Mouse (Mus musculus): ENCODE data around the gene Gm20388. TPM values are rescaled to one million over a fixed set of nuclear protein-coding genes. Genes with fewer than 3 reads are reported as not detected.
"Not testable (repeated sequence)": the region's sequence is repeated elsewhere in the genome, so short reads cannot be mapped to it uniquely, and the experiment has no call there.

The Gm20388 gene
- total RNA-seq, 2 experiments from 2014 or later, result 4.4 to 7.8 TPM

DNA sequence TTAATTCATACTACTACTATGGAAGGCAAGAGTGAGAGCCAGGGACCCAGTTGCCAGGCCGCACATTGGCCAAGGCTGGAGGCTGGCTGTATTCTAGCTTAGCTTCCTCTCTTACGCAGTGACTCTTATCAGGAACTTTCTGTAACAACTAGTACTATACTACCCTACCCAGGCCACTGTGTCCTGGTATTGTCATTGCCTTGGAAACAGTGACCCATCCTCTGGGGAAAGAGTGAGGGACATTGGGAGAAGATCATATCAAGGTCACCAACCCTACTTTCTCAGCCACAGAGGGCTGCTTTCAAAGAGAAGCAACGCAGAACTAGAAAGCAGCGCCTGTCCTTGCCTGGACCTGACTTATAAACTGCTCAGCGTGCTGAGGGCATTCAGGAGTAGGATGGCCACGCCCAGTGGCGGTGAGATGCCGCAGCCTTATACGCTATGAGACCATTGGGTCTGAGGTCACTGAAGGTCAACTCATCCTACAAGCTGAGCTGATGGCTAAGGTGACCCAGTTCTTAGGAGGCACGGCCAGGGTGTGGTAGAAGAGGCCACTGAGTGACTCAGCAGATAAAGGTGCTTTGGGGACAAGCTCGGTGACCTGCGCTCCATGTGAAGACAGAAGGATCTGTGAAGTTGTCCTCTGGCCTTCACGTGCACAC lies 417.9 kb downstream of the Gm20388 start:
- DNase-seq (ENCODE audit: low spot score in 2 of 2), result no peak

- DNase-seq (ENCODE audit: low spot score in 2 of 2), result peak in 1 of 2 experiments; percentile 31
These were observed 418.5 kb downstream of the Gm20388 start for GRCm38 (mm10) chr8:120329030-120329748.

DNA sequence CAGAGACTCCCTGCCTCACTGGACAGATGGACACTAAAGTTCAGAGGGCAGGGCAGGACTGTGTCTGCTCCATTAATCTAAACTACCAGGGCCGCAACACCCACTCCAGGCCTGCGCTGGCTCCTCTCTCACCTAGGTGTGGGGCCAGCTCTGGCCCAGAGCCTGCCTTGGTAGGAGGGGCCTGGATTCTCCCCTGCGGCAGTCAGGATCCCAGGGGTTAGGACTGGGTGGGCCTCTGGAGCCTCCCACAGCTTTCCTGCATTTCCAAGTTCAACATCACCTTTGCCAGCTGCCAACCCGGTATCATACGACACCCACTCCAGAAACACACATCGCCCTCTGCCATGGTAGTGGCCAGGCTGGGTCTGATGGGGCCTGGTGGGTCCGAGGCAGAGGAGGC lies 420.4 kb downstream of the Gm20388 start:
- DNase-seq (ENCODE audit: low spot score in 2 of 2), result no peak

DNA sequence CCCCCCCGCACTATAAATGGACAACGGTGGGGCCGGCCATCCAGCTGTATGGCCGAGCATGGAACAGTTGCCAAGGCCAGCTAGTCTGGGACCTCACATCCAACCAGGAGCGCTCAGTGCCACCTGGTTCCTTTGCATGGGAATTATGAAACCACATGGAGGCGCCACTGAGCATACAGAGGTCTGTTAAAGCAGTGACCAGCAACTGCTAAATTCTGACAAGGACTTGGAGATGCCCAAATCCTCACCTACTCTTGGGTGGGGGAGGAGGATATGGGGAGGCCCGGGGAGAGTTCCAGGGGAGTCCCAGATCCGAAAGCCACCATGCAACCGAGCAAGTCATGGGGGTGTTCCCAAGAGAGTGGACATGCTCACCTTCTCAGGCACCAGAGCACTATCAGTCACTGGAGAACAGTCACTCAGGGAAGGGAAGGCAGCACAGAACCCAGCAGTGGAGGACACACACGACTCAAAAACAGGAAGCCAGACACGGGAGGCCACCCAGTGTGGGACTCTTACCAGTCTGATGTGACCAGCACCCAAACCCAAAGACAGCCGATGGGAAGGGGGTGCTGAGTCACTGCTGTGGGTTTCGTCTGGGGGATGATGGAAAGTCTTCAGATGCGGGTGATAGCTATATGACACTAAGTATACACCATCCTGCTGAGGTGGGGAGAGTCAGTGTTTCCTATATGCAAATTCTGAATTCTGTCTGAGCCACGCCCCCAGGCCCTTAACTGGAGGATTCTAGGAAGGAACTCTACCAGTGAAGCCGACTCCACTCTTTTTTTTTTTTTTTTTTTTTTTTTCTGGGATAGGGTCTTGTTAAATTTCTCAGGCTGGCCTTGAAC lies 422.0 kb downstream of the Gm20388 start:
- no peak for DNase-seq (ENCODE audit: low spot score in 2 of 2)

DNA sequence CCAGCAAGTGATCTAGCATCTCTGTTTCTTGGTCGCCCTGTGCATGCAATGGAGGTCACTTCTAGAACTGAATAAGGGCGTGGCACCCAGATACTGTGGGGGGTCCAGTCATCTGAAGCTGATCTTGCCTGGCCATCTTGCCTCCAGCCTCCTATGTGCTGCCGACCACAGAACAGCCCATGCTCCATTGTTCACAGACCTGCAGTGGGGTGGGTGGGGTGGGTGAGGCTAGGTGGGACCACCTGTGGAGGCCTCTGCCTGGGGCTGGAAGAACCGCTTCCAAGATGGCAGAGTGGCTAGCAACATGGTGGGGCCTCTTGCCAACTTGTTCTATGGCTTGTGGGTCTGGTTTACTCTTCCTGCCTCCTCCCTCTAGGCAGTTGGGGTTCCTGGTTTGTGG lies 423.0 kb downstream of the Gm20388 start:
- no peak for DNase-seq (ENCODE audit: low spot score in 2 of 2)

GRCm38 (mm10) chr8:120334261-120334660 lies 423.6 kb downstream of the Gm20388 start:
- DNase-seq (ENCODE audit: low spot score in 2 of 2), result not testable (repeated sequence)

- peak in 1 of 2 experiments; percentile 40 for DNase-seq (ENCODE audit: low spot score in 2 of 2)
These were observed 424.2 kb downstream of the Gm20388 start for GRCm38 (mm10) chr8:120334878-120335261.

- DNase-seq (ENCODE audit: low spot score in 2 of 2), result no peak
These were observed 424.8 kb downstream of the Gm20388 start for GRCm38 (mm10) chr8:120335262-120336086.

GRCm38 (mm10) chr8:120336087-120336380 lies 425.4 kb downstream of the Gm20388 start:
- DNase-seq (ENCODE audit: low spot score in 2 of 2), result no peak

DNA sequence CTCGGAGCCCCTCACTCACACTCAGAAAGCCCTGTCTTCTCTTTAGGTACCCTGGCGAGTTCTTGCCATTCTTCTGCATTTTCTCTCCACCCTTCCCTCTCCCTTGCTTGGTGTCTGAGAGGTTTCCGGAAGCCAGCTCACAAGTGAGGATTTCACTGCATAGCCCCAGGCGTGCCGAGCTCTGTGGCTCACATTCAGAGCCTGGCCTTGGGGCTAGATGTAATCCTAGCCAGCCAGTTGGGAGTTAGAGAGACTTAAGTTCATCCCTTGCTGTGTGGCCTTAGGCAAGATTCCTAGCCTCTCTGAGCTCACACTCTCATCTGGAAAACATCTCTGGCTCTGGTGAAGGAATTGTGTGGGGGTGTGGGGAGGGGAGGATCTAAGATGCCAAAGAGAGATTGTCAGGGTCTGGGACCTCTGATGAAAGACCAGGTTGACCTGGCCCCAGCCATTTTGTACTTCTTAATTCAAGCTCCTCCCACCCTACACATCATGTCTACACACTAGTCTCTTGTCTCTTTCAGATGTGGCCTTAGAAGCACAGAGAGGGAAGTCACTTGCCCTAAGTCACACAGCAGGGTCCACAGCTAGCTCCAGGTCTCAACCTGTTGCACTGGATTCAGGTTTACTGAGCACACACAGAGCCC lies 426.4 kb downstream of the Gm20388 start:
- DNase-seq (ENCODE audit: low spot score in 2 of 2), result no peak

DNA sequence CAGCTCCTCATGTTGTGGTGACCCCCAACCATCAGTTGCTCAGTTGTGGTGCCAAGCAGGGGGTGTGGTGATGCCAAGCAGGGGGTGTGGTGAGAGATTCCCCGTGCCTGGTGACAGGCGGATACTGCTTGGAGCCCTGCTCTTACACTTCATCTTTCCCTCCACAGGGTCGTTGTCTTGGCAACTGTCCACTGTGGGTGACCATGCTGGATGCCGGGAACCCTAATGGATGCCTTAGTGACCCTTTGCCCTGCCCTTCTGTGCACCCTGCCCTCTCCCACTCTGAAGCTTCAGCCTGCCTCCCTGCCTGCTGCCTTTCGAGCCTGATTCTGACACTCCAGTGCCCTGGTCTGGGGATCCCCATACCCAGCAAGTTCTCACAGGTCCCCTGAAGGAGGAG lies 427.0 kb downstream of the Gm20388 start:
- DNase-seq (ENCODE audit: low spot score in 2 of 2), result no peak

DNA sequence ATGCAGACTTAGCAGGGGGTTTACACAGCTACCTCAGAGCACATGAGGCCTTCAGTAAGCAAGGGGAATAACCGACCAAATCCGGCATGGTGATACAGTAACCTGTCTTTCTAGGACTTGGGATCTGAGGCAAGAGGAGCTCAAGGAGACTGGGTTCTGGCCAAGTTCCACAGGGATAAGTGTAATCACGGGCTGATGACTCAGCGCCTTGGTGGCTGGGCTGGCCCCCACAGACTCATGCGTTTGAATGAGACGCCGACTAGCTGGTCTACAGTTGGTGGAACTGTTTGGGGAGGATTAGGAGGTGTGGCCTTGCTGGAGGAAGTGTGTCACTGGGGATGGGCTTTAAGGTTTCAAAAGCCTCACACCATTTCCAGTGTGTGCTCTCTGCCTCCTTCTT lies 428.0 kb downstream of the Gm20388 start:
- no peak for DNase-seq (ENCODE audit: low spot score in 2 of 2)

- no peak for DNase-seq (ENCODE audit: low spot score in 2 of 2)
These were observed 429.1 kb downstream of the Gm20388 start for GRCm38 (mm10) chr8:120339743-120340142.

- no peak for DNase-seq (ENCODE audit: low spot score in 2 of 2)
These were observed 430.5 kb downstream of the Gm20388 start for GRCm38 (mm10) chr8:120341124-120341523.

DNA sequence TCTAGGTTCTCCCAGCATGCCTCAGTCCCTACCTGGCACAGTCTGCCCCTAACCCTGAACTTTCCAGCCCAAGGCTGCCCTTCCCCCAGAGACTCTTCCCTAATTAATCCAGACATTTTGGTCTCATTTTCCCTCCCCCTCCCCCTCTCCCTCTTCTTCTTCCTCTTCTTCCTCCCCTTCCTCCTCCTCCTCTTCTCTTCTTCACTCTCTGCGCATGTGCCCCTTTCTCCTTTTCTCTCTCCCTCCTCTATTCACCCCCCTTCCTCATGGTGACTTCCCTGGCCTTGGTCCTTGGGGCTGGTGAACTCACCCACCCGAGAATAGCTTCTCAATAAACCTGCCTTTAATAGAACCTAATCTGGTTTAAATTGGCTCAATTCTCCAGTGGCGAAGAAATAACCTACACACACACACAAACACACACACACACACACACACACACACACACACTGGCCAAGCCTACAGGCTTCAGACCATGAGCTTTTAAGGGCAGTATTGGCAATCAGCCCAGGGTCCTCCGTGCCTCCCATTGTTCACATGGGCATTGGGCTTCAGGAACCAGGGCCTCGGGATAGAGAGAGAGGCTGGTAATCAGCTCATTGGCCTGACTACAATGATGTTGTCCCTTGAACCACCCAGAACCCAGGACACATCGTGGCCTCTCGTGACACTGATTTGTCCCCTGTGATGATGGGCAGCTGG lies 432.4 kb downstream of the Gm20388 start:
- DNase-seq (ENCODE audit: low spot score in 2 of 2), result no peak

DNA sequence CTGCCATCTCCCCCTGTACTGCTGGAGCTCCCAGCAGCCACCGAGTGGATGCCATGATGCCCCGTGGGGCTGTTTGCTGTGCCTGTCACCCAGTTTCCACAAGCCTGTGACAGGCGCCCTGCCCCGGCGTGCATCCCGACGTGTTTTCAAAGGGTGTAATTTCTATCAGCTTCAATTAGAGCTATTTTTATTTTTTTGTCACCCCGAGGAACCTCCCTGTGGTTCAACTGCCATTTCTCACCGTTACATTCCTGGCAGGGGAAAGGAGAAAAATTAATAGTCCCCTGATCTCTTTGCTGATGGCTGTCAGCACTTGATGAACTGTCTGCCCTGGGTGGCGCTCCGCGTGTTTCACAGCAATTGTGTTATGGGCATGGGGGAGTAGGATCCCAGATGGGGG lies 432.9 kb downstream of the Gm20388 start:
- DNase-seq (ENCODE audit: low spot score in 2 of 2), result no peak

- no peak for DNase-seq (ENCODE audit: low spot score in 2 of 2)
These were observed 433.5 kb downstream of the Gm20388 start for GRCm38 (mm10) chr8:120344166-120344565.

- DNase-seq (ENCODE audit: low spot score in 2 of 2), result no peak
These were observed 433.9 kb downstream of the Gm20388 start for GRCm38 (mm10) chr8:120344583-120344982.

DNA sequence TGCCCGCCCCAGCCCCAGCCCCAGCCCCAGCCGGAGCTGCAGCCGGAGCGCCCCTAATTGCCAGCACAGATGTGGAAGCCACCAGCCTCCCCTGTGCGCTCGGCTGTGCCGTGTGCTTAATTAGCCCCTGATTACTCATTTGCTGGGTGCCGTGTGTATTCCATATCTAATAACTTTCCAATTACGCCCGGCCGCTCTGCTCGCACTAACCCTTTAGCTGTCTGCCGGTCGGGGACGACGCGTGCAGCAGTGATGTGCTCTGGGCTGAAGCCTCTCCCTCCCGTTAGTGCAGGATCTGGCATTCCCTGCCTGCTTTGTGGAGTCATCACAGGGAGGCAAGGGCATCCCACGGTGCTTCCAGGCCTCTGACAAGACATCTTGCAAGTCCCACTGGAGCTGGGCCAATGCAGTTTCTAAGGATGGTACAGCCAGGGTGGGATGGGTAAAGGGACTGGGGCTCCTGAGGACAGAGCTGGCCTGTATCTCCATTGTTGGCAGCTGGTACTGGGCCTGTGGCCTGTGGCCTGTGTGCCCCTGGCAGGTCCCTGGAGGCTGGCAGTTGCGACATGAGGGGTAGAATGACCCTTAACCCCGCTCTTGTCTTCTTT lies 437.2 kb downstream of the Gm20388 start:
- DNase-seq (ENCODE audit: low spot score in 2 of 2), result no peak

GRCm38 (mm10) chr8:120348922-120349321 lies 438.3 kb downstream of the Gm20388 start:
- no peak for DNase-seq (ENCODE audit: low spot score in 2 of 2)
